Mouse (Mus musculus): ENCODE results near the gene Olfr399.

GRCm38 (mm10) chr11:74051347-74051746, 5.1 kb downstream of the Olfr399 start:
- TF ChIP-seq CTCF (IDR thresholded peaks at IDR 0.05; ENCODE audit: low read depth, low read length) (no peak), POLR2A (IDR thresholded peaks at IDR 0.05; ENCODE audit: extremely low read depth, insufficient read depth, low read length) (no peak)
